Mouse (Mus musculus) kidney, adult 2 months (tissue): Measurements from ENCODE around the gene Shmt2.
A peak's percentile ranks its signal among the peaks of the same experiment; 100 is the strongest.

ENCODE experiments used
- CTCF ChIP-seq: fragments of 200-500 bp; conservative IDR thresholded peaks from 2 replicates; pipeline ENCODE4 v1.5.1; 2011; ENCODE audit warnings: low read depth, mild to moderate bottlenecking, control low read depth, low read length, moderate library complexity, mixed read lengths; ENCODE audit not compliant: insufficient read depth, insufficient read length
- POLR2A ChIP-seq: fragments of 200-500 bp; IDR thresholded peaks from one replicate; pipeline ENCODE4 v1.6.1; 2011; ENCODE audit warnings: low read depth, low read length, control low read depth

- peak; percentile 25 for TF ChIP-seq POLR2A
- no peak for TF ChIP-seq CTCF
These were observed 6.2 kb downstream of the Shmt2 start for GRCm38 (mm10) chr10:127515983-127516459.
